Mouse (Mus musculus): ENCODE measurements at regions not wholly inside any gene's neighbourhood (a gene's known extent, or its start where the extent isn't known, plus 50 kb on each side); places are given as distances from the start of the nearest gene placed in this dataset.

GRCm38 (mm10) chr16:62407526-62408165 lies 379.0 kb downstream of the Nsun3 start:
- TF ChIP-seq ZNF384 (IDR thresholded peaks at IDR 0.05; ENCODE audit: low read depth, low read length), result no peak
- TF ChIP-seq ZC3H11A (IDR thresholded peaks at IDR 0.05; ENCODE audit: borderline replicate concordance, low read depth, low read length), result no peak
- no peak for TF ChIP-seq HCFC1 (IDR thresholded peaks at IDR 0.05; ENCODE audit: borderline replicate concordance, insufficient read depth, low read length)

Measured in ES-E14 (cell line).